Mouse (Mus musculus) heart, adult 8-10 months (tissue): ENCODE data around the gene Scn5a. TPM values are rescaled to one million over a fixed set of nuclear protein-coding genes. Genes with fewer than 3 reads are reported as not detected.

Experiments
- DNase-seq: peaks from one replicate; pipeline ENCODE4 v3.0.0; 2022; ENCODE audit warnings: low spot score
- total RNA-seq, 4 experiments: library from RNA; stranded (reverse); gene quantifications; 2 replicates each; pipeline ENCODE4 v1.2.4; 2022

Gene Scn5a
- total RNA-seq, 4 experiments from 2014 or later: 176 to 234 (median 203) TPM

DNA sequence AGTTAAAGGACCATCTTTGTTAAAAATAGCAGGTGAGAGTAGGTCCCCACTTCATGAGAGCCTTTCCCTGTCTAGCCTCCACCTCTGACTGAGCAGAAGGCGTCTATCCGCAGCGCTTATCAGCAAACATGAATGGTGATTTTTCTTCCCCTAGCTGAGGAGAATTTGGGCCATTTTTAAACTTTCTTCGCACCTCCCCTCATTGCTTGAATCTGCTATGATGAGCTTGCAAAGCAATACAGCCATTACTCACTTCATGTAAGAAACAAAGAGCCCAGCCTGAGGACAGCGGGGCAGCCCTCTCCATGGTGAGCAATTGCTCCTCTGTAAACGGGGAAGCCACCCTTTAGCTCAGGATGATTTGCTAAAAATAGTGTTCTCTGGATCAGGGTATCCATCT lies 14.0 kb downstream of the Scn5a start:
- DNase-seq: no peak

GRCm38 (mm10) chr9:119563617-119564016 lies 15.2 kb downstream of the Scn5a start:
- DNase-seq: peak; percentile 63

- no peak for DNase-seq
Observed at GRCm38 (mm10) chr9:119562256-119562655, 16.6 kb downstream of the Scn5a start.

DNA sequence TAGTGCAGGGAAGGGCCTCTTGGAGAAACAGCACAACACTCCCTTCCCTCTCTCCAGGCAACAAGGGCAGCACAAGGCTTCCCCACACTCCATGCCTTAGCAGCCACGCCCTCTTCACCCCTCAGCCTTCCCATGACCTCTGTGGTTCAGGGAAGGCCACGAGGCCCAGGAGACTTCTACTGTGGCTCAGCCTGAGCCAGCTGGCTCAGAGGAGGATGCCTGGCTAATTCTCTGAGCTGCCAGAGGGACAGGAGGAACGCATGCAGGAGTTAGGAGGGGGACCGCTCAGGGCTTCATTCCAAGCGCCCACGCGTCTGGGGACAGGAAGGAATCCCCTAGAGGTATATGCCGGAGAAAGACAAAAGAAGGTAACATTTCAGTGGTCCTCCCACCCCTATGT lies 17.1 kb downstream of the Scn5a start:
- peak; percentile 30 for DNase-seq

GRCm38 (mm10) chr9:119559537-119560276 lies 19.1 kb downstream of the Scn5a start:
- DNase-seq: no peak

DNA sequence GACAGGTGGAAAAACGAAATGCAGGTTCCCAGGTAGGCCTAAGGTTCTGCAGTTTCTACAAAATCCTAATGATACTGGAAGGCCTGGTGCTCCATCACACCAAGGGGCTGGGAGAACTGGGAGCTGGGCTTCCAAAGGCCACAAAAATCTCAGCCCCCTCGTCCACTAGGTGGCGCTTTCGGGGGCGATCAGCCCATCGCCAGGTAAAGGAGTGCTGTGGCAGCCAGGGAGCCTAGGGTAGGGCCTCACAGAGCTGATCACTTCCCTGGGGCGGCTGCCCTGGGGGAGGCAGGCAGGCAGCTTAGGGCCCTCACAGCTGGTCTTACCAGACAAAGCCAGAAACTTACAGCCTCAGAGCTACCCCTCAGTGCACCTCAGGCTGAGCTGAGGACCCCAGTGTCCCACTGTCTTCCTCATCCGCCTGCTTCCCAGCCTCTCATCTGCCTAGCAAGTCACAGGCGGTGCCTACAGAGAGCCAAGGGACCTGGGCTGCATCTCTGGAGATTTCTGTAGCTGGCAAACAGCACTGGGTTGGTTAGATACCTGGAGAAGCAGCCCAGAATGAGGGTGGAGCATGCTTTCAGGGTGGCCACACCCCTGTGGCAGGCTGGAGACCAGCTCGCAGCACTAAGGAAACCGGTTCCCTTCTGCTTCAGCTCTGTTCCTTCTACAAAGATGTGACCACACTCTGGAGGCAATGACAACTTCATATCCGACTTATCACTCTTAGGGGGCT lies 20.5 kb downstream of the Scn5a start:
- no peak for DNase-seq

DNA sequence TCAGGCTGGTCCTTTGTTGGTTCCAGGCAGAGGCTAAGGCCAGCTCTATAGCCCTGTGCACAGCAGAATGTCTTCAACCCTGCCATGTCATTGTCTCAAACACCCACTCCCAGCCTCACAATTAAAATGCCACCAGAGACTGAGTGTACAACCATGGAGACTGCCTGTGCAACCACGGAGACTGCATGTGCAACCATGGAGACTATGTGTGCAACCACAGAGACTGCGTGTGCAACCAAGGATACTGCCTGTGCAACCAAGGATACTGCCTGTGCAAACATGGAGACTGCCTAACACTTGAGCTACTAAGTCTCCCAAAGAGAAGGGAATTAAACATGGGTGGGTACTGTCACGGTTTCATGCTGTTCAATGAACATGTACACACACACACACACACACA lies 22.8 kb downstream of the Scn5a start:
- DNase-seq: no peak

DNA sequence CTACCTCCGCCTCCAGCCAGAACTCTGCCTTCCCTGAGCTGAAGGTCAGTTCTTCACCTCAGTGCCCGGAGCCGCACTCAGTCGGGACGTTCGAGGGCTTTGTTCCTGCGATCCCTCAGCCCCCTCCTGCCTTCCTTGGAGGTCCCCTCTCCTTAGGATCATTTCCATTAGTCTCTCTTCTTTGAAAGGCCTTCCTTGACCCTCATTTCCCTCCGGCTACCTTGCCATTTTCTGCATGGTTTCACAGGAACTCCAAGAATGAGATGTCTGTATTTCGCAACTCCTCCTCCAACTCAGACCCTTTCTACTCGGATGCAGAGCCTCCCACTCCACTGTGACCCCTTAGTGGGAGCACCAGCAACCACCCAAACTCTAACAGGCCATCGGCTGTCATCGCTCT lies 31.3 kb downstream of the Scn5a start:
- no peak for DNase-seq

DNA sequence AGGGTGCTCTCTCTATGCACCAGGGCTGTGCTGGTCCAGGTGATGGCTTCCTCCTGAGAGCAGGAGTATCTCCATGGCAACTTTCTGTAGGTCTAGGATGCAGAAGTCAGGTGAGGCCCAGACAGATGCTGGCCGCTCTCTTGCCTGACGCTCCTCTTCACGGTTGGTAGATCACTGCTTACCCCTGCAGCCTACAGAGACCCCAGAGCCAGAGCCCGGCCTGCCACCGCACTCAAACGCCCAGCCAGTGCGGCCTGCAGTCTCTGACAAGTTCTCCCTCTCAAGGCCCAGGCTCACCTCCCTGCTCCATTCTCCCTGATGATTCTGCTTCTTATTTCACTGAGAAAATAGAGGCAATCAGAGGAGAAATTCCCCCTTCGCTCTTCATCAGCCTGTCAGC lies 31.7 kb downstream of the Scn5a start:
- no peak for DNase-seq

- no peak for DNase-seq
Observed at GRCm38 (mm10) chr9:119540726-119541125, 38.1 kb downstream of the Scn5a start.

DNA sequence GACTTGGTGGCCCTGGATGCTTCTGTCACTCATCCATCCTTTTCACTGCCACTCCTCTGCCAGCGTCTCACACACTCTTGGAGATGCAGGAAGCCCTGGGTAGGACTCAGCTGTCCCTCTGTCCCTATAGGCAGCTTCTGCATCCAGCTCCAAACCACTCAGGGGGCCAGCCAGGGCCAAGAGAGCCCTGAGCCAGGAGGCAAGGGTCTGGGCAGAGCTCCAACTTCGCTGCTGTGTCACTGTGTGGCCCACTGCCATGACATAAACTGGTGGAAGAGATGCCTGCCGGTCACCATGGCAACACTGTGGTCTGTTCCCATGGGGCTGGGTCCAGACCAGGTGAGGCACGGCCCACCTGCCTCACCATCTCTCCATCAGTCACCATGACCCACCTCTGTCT lies 41.0 kb downstream of the Scn5a start:
- peak; percentile 27 for DNase-seq

GRCm38 (mm10) chr9:119531684-119532417 lies 47.0 kb downstream of the Scn5a start:
- DNase-seq: no peak

GRCm38 (mm10) chr9:119524511-119524910 lies 54.3 kb downstream of the Scn5a start:
- no peak for DNase-seq

GRCm38 (mm10) chr9:119523301-119523700 lies 55.5 kb downstream of the Scn5a start:
- peak; percentile 41 for DNase-seq

- DNase-seq: no peak
Observed at GRCm38 (mm10) chr9:119519116-119519515, 59.7 kb downstream of the Scn5a start.

DNA sequence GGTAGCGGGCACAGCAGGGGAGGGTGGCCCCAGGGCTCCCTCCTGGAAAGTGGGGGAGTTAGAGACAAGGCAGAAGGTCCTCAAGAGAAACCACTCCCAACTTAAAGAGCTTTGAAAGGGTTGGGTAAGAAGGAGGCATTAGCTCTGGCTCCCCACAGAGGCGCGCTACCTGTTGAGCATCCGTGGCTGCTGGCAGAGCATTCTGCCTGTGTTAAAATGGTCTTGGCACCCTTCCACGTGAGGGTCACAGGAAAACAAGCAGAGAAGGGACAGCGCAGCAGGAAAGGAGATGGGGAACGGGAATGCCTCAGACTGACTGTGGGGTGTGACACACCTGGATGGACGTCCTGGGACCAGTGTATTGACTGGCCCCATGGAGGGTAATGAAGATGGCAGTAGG lies 60.6 kb downstream of the Scn5a start:
- DNase-seq: no peak

GRCm38 (mm10) chr9:119517467-119517866 lies 61.3 kb downstream of the Scn5a start:
- no peak for DNase-seq

GRCm38 (mm10) chr9:119516815-119517214 lies 62.0 kb downstream of the Scn5a start:
- DNase-seq: no peak

GRCm38 (mm10) chr9:119515454-119515853 lies 63.4 kb downstream of the Scn5a start:
- DNase-seq: peak; percentile 42

DNA sequence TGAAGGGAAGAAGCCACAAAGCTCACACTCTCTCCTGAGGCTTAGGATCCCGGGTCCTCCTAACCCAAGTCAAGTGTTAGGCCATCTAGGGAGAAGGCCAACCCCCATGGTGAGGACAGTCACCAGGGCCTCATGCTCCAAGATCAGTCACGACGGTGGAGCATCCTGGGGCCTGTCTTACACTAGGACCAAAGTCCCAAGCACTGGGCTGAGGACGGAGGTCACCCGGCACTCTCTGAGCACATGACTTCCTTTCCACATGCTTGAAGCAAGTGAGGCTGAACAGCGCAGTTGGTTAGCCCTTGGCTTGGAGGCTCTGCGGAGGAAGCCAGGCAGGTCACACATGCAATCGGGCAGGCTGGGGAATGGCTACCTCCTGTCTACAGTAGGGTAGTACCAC lies 63.8 kb downstream of the Scn5a start:
- no peak for DNase-seq

DNA sequence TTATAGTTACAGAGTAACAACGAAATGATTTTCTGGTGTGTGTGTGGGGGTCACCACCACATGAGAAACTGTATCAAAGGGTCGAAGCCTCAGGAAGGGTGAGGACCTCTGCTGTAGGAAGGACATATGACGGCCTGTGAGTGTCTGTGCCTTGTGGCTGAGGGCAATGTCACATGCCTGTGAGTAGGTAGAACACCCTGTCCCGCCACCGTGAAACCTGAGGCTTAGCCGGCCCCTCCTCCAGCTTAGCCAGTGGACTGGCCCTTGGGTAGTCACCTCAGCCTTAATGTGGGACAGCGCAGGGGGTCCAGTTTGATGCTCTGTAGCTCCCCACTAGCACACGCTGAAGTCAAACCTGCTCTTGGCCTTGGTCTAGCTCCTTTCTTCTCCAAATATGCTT lies 65.0 kb downstream of the Scn5a start:
- no peak for DNase-seq

- DNase-seq: no peak
Observed at GRCm38 (mm10) chr9:119512993-119513392, 65.8 kb downstream of the Scn5a start.

DNA sequence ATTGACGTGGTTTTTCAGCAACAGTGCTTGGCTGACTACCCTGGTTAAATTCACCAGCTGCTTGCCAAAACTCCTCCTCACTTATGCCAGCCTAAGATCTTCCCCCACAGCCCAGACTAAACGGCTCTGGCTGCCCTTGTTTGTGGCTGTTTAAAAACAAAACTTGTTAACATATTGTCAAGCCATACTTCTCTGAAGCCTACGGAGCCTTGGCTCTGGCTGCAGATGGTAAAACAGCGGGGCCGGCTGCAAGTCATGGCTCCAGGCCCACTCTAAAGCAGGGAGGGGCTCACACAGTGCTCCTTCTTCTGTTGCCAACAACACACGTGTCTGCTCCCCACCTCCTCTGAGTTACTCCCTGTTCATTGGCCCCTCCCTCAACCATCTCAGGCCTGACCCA lies 67.9 kb downstream of the Scn5a start:
- DNase-seq: no peak
